Mouse (Mus musculus): ENCODE measurements around the gene Ampd1.

The Ampd1 gene

DNA sequence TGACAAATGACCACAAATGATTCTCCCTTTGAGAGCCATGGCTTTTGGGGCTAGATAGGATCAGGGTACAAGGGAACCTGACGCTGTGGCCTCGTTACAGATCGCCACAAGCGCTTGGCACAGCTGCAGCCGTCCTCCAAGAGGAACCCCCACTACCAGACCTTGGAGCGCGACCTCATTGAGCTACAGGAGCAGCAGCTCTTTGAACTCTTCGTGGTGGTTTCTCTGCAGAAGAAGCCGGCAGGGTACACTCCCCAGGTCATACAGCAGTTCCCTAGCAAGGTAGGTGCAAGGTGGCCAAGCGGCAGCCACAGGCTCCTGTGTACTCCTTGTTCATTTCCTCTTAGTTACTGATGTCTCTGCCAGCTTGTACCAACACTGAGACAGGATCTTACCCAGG is 75.1 kb downstream of the Ampd1 start:
- no peak for DNase-seq (ENCODE audit: low spot score in 2 of 2)
